Mouse (Mus musculus): ENCODE data around the gene Hdac10. TPM values are rescaled to one million over a fixed set of nuclear protein-coding genes. Genes with fewer than 3 reads are reported as not detected.

Gene Hdac10
- polyA plus RNA-seq, 1 experiment from 2014 or later = 22.1 TPM

DNA sequence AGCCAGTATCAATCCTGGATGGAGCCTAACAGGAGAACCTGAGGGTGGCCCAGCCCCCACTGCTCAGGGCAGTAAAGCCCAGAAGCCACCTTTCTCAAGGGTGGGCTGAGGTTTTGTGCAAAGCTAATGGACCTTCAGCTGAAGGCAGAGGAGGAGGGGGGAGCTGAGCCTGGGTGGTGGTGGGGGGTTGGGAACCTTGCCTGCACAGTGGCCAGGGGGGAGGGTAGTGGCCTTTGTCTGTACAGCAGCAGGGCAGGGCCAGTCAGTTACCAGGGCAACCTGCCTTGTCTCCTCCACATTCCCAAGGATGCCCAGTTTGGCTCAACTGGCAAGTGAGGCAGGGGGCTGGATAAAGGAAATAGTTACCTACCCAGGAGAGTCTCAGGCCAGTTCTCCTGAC is 23.8 kb upstream of the Hdac10 start:
- H3K36me3 ChIP-seq (ENCODE audit: control insufficient read depth, insufficient read depth, low read length) = peaks cover 31% of the 10 kb centered on the region
- H3K4me1 ChIP-seq (ENCODE audit: control insufficient read depth, insufficient read depth, low read length) = peaks cover 18% of the 10 kb centered on the region
- H3K4me2 ChIP-seq (ENCODE audit: low read depth, low read length) = no peak overlapping the region
- no peaks in the 10 kb centered on the region for H3K27me3 ChIP-seq (ENCODE audit: control insufficient read depth, insufficient read depth, low read length)
- H3K27ac ChIP-seq (ENCODE audit: low read depth, low read length) = no peak overlapping the region
- no peaks in the 10 kb centered on the region for H3K9me3 ChIP-seq (ENCODE audit: control insufficient read depth, low read length)
- H3K9ac ChIP-seq (replicated peaks; ENCODE audit: low read depth, low read length) = no peak overlapping the region
- ATAC-seq (ENCODE audit: low read depth) = peak; percentile 52; the same call in 1 of the 2 replicates
- no peak overlapping the region for H3K4me3 ChIP-seq (ENCODE audit: low read depth, low read length)

DNA sequence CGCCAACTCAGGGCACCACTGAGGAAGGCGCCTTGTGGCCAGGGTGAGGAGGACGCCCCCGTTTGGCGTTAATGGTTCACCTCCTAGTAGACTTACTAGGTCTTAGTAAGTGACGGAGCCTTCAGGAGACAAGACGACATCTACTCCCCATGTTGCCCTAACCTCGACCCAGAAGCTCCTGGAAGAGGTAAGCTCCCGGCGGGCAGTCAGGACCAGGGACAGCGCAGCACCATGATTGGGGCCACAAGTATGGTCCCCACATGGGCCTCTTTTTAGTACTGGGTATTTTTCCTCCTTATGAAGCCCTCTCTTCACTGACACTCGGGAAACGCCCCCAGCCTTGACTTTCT is 21.5 kb upstream of the Hdac10 start:
- Histone ChIP-seq H3K4me2 (ENCODE audit: low read depth, low read length) (peak overlapping the region; percentile 87), H3K27ac (ENCODE audit: low read depth, low read length) (no peak overlapping the region; the same call in 1 of the 2 replicates), H3K9me3 (ENCODE audit: control insufficient read depth, low read length) (no peaks in the 10 kb centered on the region), H3K27me3 (ENCODE audit: control insufficient read depth, insufficient read depth, low read length) (no peaks in the 10 kb centered on the region), H3K4me3 (ENCODE audit: low read depth, low read length) (peak overlapping the region; percentile 79), H3K4me1 (ENCODE audit: control insufficient read depth, insufficient read depth, low read length) (peaks cover 27% of the 10 kb centered on the region), H3K36me3 (ENCODE audit: control insufficient read depth, insufficient read depth, low read length) (peaks cover 11% of the 10 kb centered on the region), H3K9ac (replicated peaks; ENCODE audit: low read depth, low read length) (peak overlapping the region; percentile 86; the same call in 1 of the 2 replicates)
- 3% methylated on average over 13 of the region's 13 CpGs for WGBS
- no peak for ATAC-seq (ENCODE audit: low read depth)

DNA sequence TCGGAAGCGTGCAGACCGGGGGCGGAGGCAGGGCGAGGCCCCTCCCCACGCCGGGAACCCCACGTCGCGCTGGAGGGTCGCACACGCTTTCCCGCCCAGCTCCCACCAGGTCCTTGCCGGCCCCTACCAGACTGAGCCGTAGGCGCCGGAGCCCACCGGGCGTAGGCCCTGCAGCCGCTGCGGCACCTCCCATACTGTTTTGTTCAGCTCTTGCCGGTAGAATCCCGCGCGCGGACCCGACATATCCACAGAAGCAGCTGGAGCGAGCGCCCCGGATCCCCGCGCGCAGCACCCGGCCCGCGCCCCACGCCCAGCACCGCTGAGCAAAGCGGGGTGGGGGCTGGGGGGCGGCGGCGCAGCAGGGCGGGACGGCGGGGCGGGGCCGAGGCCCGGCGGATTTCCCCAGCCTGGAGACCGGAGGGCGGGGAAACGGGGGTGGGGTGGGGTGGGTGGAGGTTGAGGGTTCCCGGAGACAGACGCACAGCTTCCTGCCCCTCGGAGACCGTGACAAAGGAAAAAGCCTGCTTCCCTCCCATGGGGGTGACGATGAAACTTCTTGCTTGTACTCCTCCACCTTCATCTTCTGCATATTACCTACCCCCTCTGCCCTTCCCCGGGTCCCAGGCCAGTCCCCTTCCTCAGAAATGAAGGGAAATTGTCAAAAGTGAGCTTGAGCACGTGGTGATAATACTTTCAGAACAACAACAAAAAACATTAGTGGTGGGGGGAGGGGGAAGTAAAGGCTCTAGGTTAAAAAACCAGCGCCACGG is 21.0 kb upstream of the Hdac10 start, which contains the start of gene Mapk11:
TSS of gene Mapk11 (minus strand) at position 358 of the 770 bp plus-strand sequence.
- no peaks in the 10 kb centered on the region for H3K27me3 ChIP-seq (ENCODE audit: control insufficient read depth, insufficient read depth, low read length)
- H3K9ac ChIP-seq (replicated peaks; ENCODE audit: low read depth, low read length) = peak within 1 kb of the TSS; percentile 86
- peaks cover 9% of the 10 kb centered on the region for H3K36me3 ChIP-seq (ENCODE audit: control insufficient read depth, insufficient read depth, low read length)
- WGBS = under 1% methylated on average over 39 of the region's 61 CpGs
- H3K27ac ChIP-seq (ENCODE audit: low read depth, low read length) = peak within 1 kb of the TSS; percentile 85
- peak within 1 kb of the TSS; percentile 79 for H3K4me3 ChIP-seq (ENCODE audit: low read depth, low read length)
- H3K4me1 ChIP-seq (ENCODE audit: control insufficient read depth, insufficient read depth, low read length) = peaks cover 27% of the 10 kb centered on the region
- peak within 1 kb of the TSS; percentile 87 for H3K4me2 ChIP-seq (ENCODE audit: low read depth, low read length)
- ATAC-seq (ENCODE audit: low read depth) = peak; percentile 62
- no peaks in the 10 kb centered on the region for H3K9me3 ChIP-seq (ENCODE audit: control insufficient read depth, low read length)

DNA sequence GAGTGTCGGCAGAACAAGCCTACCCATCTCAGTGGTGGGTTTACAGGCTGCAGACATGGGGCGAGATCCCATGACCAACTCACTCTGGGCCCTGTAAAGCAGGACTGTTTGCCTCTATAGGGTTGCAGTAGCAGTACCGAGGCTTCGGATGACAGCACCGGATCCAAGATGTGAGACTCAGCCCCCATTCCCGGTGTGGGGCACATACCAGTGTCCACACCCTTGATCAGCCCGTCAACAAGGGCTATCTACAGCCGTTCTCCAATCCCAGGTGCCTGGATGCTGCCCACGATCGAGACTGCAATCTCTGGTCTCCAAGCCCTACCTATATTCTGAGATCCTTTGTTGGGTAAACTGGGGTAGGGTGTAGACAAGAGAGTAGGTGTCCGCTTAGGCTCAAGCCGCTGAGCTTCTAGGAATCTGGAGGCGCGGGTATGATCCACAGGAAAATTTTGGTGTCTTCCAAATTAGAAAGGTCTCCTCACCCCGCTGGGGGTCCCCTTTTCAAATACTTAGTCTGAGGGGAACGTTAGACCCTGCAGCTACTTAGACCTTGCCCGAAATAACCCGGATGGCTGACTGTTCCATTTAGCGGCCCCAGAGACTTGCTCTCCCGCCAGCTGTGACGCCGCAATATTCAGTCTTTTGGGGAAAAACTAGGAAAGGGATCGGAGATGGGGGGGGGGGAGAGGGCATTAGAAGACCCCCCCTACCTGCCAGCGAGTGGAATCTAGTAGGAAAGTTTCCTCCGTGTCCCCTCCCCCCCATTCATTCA is 20.2 kb upstream of the Hdac10 start:
- Histone ChIP-seq H3K27ac (ENCODE audit: low read depth, low read length) (peak overlapping the region; percentile 85), H3K4me2 (ENCODE audit: low read depth, low read length) (peak overlapping the region; percentile 87), H3K9me3 (ENCODE audit: control insufficient read depth, low read length) (no peaks in the 10 kb centered on the region), H3K9ac (replicated peaks; ENCODE audit: low read depth, low read length) (peak overlapping the region; percentile 86), H3K36me3 (ENCODE audit: control insufficient read depth, insufficient read depth, low read length) (peaks cover 12% of the 10 kb centered on the region; the same call in 1 of the 2 replicates), H3K27me3 (ENCODE audit: control insufficient read depth, insufficient read depth, low read length) (no peaks in the 10 kb centered on the region), H3K4me3 (ENCODE audit: low read depth, low read length) (peak overlapping the region; percentile 79), H3K4me1 (ENCODE audit: control insufficient read depth, insufficient read depth, low read length) (peaks cover 27% of the 10 kb centered on the region)
- ATAC-seq (ENCODE audit: low read depth) = peak; percentile 3; the same call in 1 of the 2 replicates
- WGBS = 4% methylated on average over 25 of the region's 25 CpGs

DNA sequence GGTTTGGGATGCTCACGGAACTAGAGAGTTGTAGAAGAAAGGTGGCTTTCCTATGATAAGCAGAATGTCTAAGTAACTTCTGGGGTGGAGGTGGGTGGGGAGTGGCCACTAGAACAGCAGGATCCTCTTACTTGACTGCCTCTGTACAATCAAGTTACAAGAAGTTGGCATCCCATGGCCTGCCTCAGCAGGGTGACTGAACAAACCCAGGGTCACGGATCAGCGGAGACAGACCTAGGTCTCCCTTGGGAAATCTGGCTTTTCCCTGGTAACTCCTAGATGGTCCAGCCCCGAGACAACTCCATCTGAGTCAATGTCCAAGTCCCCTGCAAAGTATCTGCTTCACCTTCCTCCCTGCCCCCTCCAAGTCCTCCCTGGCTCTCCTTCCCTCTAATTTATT is 19.4 kb upstream of the Hdac10 start:
- Histone ChIP-seq H3K9ac (replicated peaks; ENCODE audit: low read depth, low read length) (peak overlapping the region; percentile 86; the same call in 1 of the 2 replicates), H3K4me3 (ENCODE audit: low read depth, low read length) (peak overlapping the region; percentile 79; the same call in 1 of the 2 replicates), H3K27ac (ENCODE audit: low read depth, low read length) (no peak overlapping the region), H3K27me3 (ENCODE audit: control insufficient read depth, insufficient read depth, low read length) (no peaks in the 10 kb centered on the region), H3K4me2 (ENCODE audit: low read depth, low read length) (peak overlapping the region; percentile 87), H3K4me1 (ENCODE audit: control insufficient read depth, insufficient read depth, low read length) (peaks cover 27% of the 10 kb centered on the region), H3K9me3 (ENCODE audit: control insufficient read depth, low read length) (no peaks in the 10 kb centered on the region), H3K36me3 (ENCODE audit: control insufficient read depth, insufficient read depth, low read length) (0 out of 2 replicates have a peak, but pooled peaks cover 9% of the 10 kb centered on the region)
- 45% methylated on average over 4 of the region's 4 CpGs for WGBS
- ATAC-seq (ENCODE audit: low read depth) = no peak

DNA sequence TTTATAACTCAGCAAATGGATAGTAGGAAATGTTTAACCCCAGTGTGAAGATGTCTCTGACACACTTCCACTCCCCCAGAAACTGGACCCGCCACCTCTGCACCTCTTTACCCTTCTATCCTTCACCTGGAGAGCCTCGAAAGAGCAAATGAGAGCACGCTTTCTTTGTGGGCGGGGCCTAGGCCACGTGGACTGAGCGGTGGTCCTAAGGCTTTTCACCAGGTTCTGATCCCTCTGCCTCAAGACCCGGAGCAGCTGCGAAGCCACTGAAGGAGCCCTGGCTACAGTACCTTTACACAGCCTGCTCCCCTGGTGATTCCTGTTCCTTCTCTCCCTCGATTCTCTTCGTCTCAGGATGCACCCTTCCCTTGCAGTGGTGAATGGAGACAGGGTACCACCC is 19.0 kb upstream of the Hdac10 start:
- WGBS = 17% methylated on average over 10 of the region's 10 CpGs
- no peaks in the 10 kb centered on the region for H3K9me3 ChIP-seq (ENCODE audit: control insufficient read depth, low read length)
- 0 out of 2 replicates have a peak, but pooled peaks cover 9% of the 10 kb centered on the region for H3K36me3 ChIP-seq (ENCODE audit: control insufficient read depth, insufficient read depth, low read length)
- H3K4me2 ChIP-seq (ENCODE audit: low read depth, low read length) = peak overlapping the region; percentile 87
- H3K9ac ChIP-seq (replicated peaks; ENCODE audit: low read depth, low read length) = no peak overlapping the region
- peak overlapping the region; percentile 79; the same call in 1 of the 2 replicates for H3K4me3 ChIP-seq (ENCODE audit: low read depth, low read length)
- H3K4me1 ChIP-seq (ENCODE audit: control insufficient read depth, insufficient read depth, low read length) = peaks cover 27% of the 10 kb centered on the region
- H3K27me3 ChIP-seq (ENCODE audit: control insufficient read depth, insufficient read depth, low read length) = no peaks in the 10 kb centered on the region
- ATAC-seq (ENCODE audit: low read depth) = no peak
- H3K27ac ChIP-seq (ENCODE audit: low read depth, low read length) = no peak overlapping the region

DNA sequence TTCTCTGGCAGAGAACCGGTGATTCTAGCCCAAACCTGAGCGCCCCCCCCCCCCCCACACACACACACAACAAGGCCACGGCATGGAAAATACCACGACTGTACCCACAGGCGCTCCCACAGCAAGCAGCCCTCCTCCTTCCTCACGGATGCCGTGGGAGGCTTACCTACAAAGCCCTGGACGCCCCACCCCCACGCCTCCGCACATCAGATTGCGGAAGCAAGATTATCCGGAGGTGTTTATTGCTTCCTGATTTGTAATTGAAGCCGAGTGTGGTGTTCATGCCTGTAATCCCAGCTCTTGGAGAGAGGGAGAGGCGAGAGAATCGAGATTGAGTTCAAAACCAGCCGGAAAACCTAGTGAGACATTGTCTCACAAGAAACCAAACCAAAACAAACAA is 18.5 kb upstream of the Hdac10 start:
- no peaks in the 10 kb centered on the region for H3K9me3 ChIP-seq (ENCODE audit: control insufficient read depth, low read length)
- peak overlapping the region; percentile 70 for H3K27ac ChIP-seq (ENCODE audit: low read depth, low read length)
- peak overlapping the region; percentile 79 for H3K4me3 ChIP-seq (ENCODE audit: low read depth, low read length)
- H3K36me3 ChIP-seq (ENCODE audit: control insufficient read depth, insufficient read depth, low read length) = 0 out of 2 replicates have a peak, but pooled peaks cover 9% of the 10 kb centered on the region
- ATAC-seq (ENCODE audit: low read depth) = no peak
- peak overlapping the region; percentile 87 for H3K4me2 ChIP-seq (ENCODE audit: low read depth, low read length)
- H3K9ac ChIP-seq (replicated peaks; ENCODE audit: low read depth, low read length) = peak overlapping the region; percentile 63
- 7% methylated on average over 15 of the region's 16 CpGs for WGBS
- H3K4me1 ChIP-seq (ENCODE audit: control insufficient read depth, insufficient read depth, low read length) = peaks cover 23% of the 10 kb centered on the region
- H3K27me3 ChIP-seq (ENCODE audit: control insufficient read depth, insufficient read depth, low read length) = no peaks in the 10 kb centered on the region

DNA sequence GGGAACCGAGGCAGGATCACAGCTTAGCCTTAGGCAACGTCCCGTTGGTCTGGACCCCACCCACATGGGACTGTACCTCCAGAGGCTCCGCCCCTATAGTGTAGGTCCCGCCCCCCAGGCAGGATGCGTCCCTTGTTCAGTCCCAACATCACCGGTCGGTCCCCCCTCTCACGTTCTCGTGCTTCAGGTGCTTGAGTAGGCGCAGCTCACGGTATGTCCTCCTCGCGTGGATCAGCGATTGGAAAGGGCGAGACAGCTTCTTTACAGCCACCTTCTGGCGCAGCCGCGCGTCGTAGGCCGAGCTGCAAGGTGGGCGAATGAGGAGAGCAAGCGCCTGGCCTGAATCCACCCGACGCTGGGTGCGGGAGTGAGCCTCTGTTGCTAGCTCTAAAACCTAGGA is 18.0 kb upstream of the Hdac10 start:
- 0 out of 2 replicates have a peak, but pooled peaks cover 9% of the 10 kb centered on the region for H3K36me3 ChIP-seq (ENCODE audit: control insufficient read depth, insufficient read depth, low read length)
- H3K4me3 ChIP-seq (ENCODE audit: low read depth, low read length) = peak overlapping the region; percentile 79
- peak overlapping the region; percentile 70 for H3K27ac ChIP-seq (ENCODE audit: low read depth, low read length)
- peak; percentile 36; the same call in 1 of the 2 replicates for ATAC-seq (ENCODE audit: low read depth)
- peaks cover 23% of the 10 kb centered on the region for H3K4me1 ChIP-seq (ENCODE audit: control insufficient read depth, insufficient read depth, low read length)
- H3K27me3 ChIP-seq (ENCODE audit: control insufficient read depth, insufficient read depth, low read length) = no peaks in the 10 kb centered on the region
- 1% methylated on average over 27 of the region's 27 CpGs for WGBS
- H3K4me2 ChIP-seq (ENCODE audit: low read depth, low read length) = peak overlapping the region; percentile 87
- H3K9me3 ChIP-seq (ENCODE audit: control insufficient read depth, low read length) = no peaks in the 10 kb centered on the region
- H3K9ac ChIP-seq (replicated peaks; ENCODE audit: low read depth, low read length) = peak overlapping the region; percentile 63
